Mouse (Mus musculus): ENCODE data around the gene Elmo1. TPM values are rescaled to one million over a fixed set of nuclear protein-coding genes. Genes with fewer than 3 reads are reported as not detected.
A peak's percentile ranks its signal among the peaks of the same experiment; 100 is the strongest.

The Elmo1 gene
- polyA plus RNA-seq, 1 experiment from 2014 or later: 43.2 TPM

DNA sequence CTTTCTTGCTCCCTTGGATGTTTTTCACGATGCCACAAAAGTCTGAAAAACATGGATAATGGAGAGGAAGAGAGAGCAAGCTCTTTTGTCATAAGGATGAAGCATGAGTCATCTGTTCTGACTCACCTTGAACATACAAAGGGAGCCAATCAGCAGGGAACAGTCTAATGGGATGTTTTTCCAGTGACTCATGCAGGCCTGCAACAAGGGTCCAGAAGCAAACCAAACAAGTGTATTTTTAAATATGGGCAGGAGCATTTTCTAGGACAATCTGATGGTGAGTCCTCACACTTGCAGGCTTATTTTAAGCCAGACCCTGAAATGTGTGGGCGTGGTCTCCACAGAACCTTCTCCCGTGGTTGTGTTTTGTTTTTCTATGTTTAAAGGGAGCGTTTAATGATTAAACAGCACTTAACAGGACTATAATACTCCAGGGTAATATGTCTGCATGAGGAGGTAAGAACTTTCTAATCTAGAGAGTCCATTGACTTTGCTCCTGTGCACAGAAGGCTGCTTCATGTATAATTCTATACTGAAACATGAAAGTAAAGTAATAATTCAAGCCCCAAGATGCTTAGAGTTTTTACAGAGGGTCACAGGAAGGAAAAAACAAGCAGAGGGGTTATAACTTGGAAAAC lies 342.9 kb downstream of the Elmo1 start:
- no peak overlapping the region for H3K27ac ChIP-seq (ENCODE audit: low read length)
- no peak overlapping the region for H3K9ac ChIP-seq (ENCODE audit: low read depth, low read length)
- no peak for ATAC-seq
- no peak overlapping the region for H3K4me3 ChIP-seq (ENCODE audit: low read depth, low read length)
- H3K27me3 ChIP-seq (ENCODE audit: control insufficient read depth, insufficient read depth, low read depth, low read length): no peaks in the 10 kb centered on the region
- H3K9me3 ChIP-seq (replicated peaks; ENCODE audit: control insufficient read depth, low read length, poor library complexity, severe bottlenecking): no peaks in the 10 kb centered on the region
- no peaks in the 10 kb centered on the region for H3K36me3 ChIP-seq (ENCODE audit: control insufficient read depth, insufficient read depth, low read length)
- H3K4me2 ChIP-seq (ENCODE audit: low read length): no peak overlapping the region
- 0 out of 2 replicates have a peak, but pooled peaks cover 3% of the 10 kb centered on the region for H3K4me1 ChIP-seq (ENCODE audit: control insufficient read depth, insufficient read depth, low read length)
- WGBS: 84% methylated on average over 4 of the region's 4 CpGs

DNA sequence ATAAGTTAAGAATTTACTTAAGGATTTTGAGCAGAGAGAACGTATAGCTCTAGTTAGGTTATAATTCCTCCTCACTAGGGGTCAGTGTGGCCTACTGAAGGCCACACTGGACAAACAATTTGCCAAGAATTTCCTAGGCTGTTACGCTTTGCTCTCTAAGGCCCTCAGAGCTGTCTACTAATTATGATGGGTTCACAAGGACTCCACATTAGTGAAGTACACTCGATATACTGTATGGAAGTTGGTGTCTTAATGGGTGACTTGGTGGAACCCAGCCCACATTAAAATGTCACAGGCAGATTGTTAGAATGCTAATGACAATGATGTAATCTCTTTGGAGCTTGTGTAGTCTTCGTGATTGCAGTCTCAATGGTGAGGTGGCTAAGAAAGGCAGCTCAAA lies 343.7 kb downstream of the Elmo1 start:
- Histone ChIP-seq H3K4me1 (ENCODE audit: control insufficient read depth, insufficient read depth, low read length) (0 out of 2 replicates have a peak, but pooled peaks cover 3% of the 10 kb centered on the region), H3K36me3 (ENCODE audit: control insufficient read depth, insufficient read depth, low read length) (no peaks in the 10 kb centered on the region), H3K27me3 (ENCODE audit: control insufficient read depth, insufficient read depth, low read depth, low read length) (no peaks in the 10 kb centered on the region), H3K9ac (ENCODE audit: low read depth, low read length) (no peak overlapping the region), H3K4me2 (ENCODE audit: low read length) (no peak overlapping the region), H3K27ac (ENCODE audit: low read length) (no peak overlapping the region), H3K4me3 (ENCODE audit: low read depth, low read length) (no peak overlapping the region), H3K9me3 (replicated peaks; ENCODE audit: control insufficient read depth, low read length, poor library complexity, severe bottlenecking) (no peaks in the 10 kb centered on the region)
- WGBS: 64% methylated on average over 4 of the region's 4 CpGs
- no peak for ATAC-seq

DNA sequence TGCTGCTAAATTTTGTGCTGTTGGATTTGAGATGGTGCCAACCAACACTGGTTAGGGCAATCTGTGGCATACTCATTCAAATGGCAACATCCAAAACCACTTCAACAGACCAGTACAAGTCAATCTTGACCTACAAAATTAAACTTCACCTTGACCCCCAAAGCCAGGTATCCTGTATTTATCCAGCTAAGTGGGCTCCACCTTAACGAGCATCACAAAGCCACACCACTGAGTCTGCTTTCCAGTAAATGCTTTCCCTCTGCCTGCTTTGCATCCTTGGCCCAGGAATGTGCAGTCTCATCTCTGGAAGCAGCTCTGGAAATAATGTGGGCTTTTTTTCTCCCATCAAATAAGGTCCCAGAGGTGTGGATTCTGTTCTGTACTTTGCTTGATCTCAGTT lies 349.1 kb downstream of the Elmo1 start:
- Histone ChIP-seq H3K9ac (ENCODE audit: low read depth, low read length) (no peak overlapping the region), H3K4me1 (ENCODE audit: control insufficient read depth, insufficient read depth, low read length) (no peaks in the 10 kb centered on the region), H3K36me3 (ENCODE audit: control insufficient read depth, insufficient read depth, low read length) (no peaks in the 10 kb centered on the region), H3K9me3 (replicated peaks; ENCODE audit: control insufficient read depth, low read length, poor library complexity, severe bottlenecking) (no peaks in the 10 kb centered on the region), H3K27me3 (ENCODE audit: control insufficient read depth, insufficient read depth, low read depth, low read length) (no peaks in the 10 kb centered on the region), H3K4me2 (ENCODE audit: low read length) (no peak overlapping the region), H3K27ac (ENCODE audit: low read length) (no peak overlapping the region), H3K4me3 (ENCODE audit: low read depth, low read length) (no peak overlapping the region)
- ATAC-seq: no peak
- WGBS: 83% methylated on average over 1 of the region's 1 CpGs

DNA sequence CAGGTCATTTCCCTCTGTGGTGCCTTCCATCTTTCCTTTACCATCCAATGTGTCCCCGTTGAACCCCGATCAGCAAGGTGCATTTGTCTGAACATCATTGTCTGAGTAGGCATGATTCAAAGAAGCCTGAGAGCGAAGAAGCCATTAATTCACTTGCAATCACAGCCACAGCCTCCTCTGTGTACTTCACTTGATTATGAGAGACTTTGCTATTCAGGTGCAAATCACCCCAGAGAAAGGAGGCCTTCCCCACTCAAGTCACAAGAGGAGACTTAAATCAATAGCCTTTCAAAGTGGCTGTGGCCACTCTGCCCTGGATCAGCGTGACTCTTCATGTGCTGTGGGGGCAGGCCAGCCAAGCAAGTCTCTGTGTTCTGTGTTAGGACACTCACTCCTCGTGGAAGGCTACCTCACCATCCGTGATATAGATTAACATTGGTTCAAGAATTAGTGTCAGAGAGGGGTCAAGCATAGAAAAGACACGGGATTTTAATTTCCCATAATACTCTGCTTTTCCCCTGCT lies 360.5 kb downstream of the Elmo1 start:
- peaks cover 6% of the 10 kb centered on the region for H3K4me1 ChIP-seq (ENCODE audit: control insufficient read depth, insufficient read depth, low read length)
- no peak overlapping the region for H3K27ac ChIP-seq (ENCODE audit: low read length)
- H3K9me3 ChIP-seq (replicated peaks; ENCODE audit: control insufficient read depth, low read length, poor library complexity, severe bottlenecking): no peaks in the 10 kb centered on the region
- no peak overlapping the region for H3K4me3 ChIP-seq (ENCODE audit: low read depth, low read length)
- H3K27me3 ChIP-seq (ENCODE audit: control insufficient read depth, insufficient read depth, low read depth, low read length): no peaks in the 10 kb centered on the region
- 33% methylated on average over 7 of the region's 7 CpGs for WGBS
- no peaks in the 10 kb centered on the region for H3K36me3 ChIP-seq (ENCODE audit: control insufficient read depth, insufficient read depth, low read length)
- no peak overlapping the region for H3K4me2 ChIP-seq (ENCODE audit: low read length)
- no peak overlapping the region for H3K9ac ChIP-seq (ENCODE audit: low read depth, low read length)
- ATAC-seq: 0 out of 2 replicates have a peak, but pooled peaks have one; percentile 8

DNA sequence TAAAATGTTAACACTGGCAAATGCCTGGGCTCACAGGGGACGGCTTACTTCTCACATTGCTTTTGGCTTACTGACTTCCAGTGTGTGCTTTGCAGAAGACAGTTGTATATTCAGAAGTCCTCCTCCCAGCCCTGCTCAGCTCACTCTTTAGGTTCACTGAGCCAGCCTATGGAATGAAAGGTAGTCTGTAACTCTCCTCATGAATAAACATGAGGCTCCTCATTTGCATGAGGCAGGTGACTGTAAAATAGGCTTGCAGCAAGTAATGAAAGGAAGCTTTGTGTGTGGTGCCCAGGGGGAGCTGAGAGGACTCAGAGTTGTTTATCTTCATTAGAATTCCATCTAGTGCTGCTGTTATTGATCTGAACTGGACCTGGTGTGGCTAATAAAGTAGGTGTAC lies 364.0 kb downstream of the Elmo1 start:
- peak; percentile 88 for ATAC-seq
- Histone ChIP-seq H3K9ac (ENCODE audit: low read depth, low read length) (no peak overlapping the region), H3K27me3 (ENCODE audit: control insufficient read depth, insufficient read depth, low read depth, low read length) (no peaks in the 10 kb centered on the region), H3K4me2 (ENCODE audit: low read length) (no peak overlapping the region), H3K27ac (ENCODE audit: low read length) (no peak overlapping the region), H3K36me3 (ENCODE audit: control insufficient read depth, insufficient read depth, low read length) (no peaks in the 10 kb centered on the region), H3K9me3 (replicated peaks; ENCODE audit: control insufficient read depth, low read length, poor library complexity, severe bottlenecking) (no peaks in the 10 kb centered on the region), H3K4me3 (ENCODE audit: low read depth, low read length) (no peak overlapping the region), H3K4me1 (ENCODE audit: control insufficient read depth, insufficient read depth, low read length) (peaks cover 6% of the 10 kb centered on the region)
- 26% methylated on average over 1 of the region's 1 CpGs for whole genome bisulfite sequencing

DNA sequence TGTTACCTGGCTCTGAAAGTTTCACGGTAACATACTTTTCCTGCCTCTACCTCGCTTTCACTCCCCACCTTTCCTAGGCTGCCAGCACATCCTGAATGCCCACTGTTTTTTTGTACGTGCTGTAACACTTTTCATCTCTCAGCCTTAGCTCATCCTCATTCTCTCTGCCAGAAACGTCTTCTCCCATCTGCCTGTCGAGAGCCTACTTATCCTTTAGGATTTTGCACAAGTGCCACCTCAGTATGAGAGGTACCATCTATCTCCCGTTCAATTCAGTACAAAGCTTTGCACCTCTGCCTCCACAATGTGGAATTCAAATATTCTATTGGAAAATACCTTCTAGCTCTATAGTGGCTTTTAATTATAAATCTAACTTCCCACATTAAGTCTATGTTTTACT lies 369.7 kb downstream of the Elmo1 start:
- H3K27ac ChIP-seq (ENCODE audit: low read length): no peak overlapping the region
- no peak overlapping the region for H3K4me2 ChIP-seq (ENCODE audit: low read length)
- ATAC-seq: no peak
- no peak overlapping the region for H3K9ac ChIP-seq (ENCODE audit: low read depth, low read length)
- 82% methylated on average over 6 of the region's 6 CpGs for WGBS
- H3K4me1 ChIP-seq (ENCODE audit: control insufficient read depth, insufficient read depth, low read length): no peaks in the 10 kb centered on the region
- H3K9me3 ChIP-seq (replicated peaks; ENCODE audit: control insufficient read depth, low read length, poor library complexity, severe bottlenecking): no peaks in the 10 kb centered on the region
- H3K4me3 ChIP-seq (ENCODE audit: low read depth, low read length): no peak overlapping the region
- H3K27me3 ChIP-seq (ENCODE audit: control insufficient read depth, insufficient read depth, low read depth, low read length): no peaks in the 10 kb centered on the region
- H3K36me3 ChIP-seq (ENCODE audit: control insufficient read depth, insufficient read depth, low read length): no peaks in the 10 kb centered on the region

DNA sequence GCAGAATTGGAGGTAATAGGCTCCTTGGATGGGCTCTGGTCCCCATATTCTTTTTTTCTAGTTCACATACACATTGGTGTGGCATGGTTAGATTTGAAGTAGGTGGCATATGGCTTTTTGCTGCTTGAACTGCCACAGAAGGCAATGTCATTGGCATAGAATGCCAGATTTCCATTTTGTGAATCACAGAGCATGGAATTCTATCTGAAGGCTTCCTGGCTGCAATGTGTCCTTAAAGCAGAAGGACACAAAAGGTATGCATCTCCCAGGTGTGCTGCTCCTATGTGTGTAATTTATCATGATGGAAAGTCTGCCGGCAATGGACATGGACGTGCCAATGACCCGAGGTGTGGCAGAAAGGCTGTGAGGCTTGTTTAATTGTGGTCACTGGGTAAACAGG lies 371.2 kb downstream of the Elmo1 start:
- ATAC-seq: no peak
- no peak overlapping the region for H3K9ac ChIP-seq (ENCODE audit: low read depth, low read length)
- 100% methylated on average over 3 of the region's 3 CpGs for WGBS
- H3K4me1 ChIP-seq (ENCODE audit: control insufficient read depth, insufficient read depth, low read length): no peaks in the 10 kb centered on the region
- H3K9me3 ChIP-seq (replicated peaks; ENCODE audit: control insufficient read depth, low read length, poor library complexity, severe bottlenecking): no peaks in the 10 kb centered on the region
- H3K27ac ChIP-seq (ENCODE audit: low read length): no peak overlapping the region
- no peaks in the 10 kb centered on the region for H3K27me3 ChIP-seq (ENCODE audit: control insufficient read depth, insufficient read depth, low read depth, low read length)
- no peak overlapping the region for H3K4me3 ChIP-seq (ENCODE audit: low read depth, low read length)
- no peak overlapping the region for H3K4me2 ChIP-seq (ENCODE audit: low read length)
- H3K36me3 ChIP-seq (ENCODE audit: control insufficient read depth, insufficient read depth, low read length): no peaks in the 10 kb centered on the region

DNA sequence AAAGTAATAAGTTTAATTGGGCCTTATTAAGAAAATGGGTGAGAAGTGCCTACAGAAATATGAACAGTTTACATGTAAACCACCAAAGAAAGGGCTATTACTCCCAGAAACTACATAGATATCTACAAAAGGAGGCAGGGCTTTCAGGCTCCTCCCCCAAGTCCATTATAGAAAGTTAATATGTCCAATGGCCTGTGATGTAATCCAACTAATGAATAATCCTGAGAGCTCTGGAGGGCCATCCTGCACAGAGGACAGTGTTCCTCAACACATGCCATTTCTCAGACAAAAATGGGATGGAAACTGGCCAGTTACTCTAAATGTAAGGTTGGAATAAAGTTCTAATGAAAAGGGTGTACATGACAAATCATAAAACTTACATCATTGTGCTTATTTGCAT lies 373.8 kb downstream of the Elmo1 start:
- Histone ChIP-seq H3K27ac (ENCODE audit: low read length) (no peak overlapping the region), H3K36me3 (ENCODE audit: control insufficient read depth, insufficient read depth, low read length) (no peaks in the 10 kb centered on the region), H3K9me3 (replicated peaks; ENCODE audit: control insufficient read depth, low read length, poor library complexity, severe bottlenecking) (no peaks in the 10 kb centered on the region), H3K4me1 (ENCODE audit: control insufficient read depth, insufficient read depth, low read length) (no peaks in the 10 kb centered on the region), H3K4me2 (ENCODE audit: low read length) (no peak overlapping the region), H3K9ac (ENCODE audit: low read depth, low read length) (no peak overlapping the region), H3K27me3 (ENCODE audit: control insufficient read depth, insufficient read depth, low read depth, low read length) (no peaks in the 10 kb centered on the region), H3K4me3 (ENCODE audit: low read depth, low read length) (no peak overlapping the region)
- ATAC-seq: no peak

DNA sequence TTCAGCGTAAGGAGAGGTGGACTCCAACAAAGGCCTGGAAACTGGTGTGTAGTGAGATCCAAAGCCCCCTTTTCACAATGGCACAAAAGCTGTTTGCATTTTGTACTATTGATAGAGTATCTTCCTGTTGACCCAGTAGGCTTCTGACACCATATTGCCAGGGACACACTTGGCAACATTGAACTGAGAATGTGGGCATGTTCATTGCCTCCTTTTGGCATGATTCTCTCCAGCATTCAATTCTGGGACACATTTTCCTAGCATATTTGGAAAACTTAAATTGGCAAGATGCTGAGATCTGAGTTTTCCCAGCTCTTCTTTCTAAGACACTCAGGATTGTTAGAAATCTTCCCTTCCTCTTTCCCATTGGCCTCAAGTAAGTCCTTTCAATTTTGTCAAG lies 377.0 kb downstream of the Elmo1 start:
- no peaks in the 10 kb centered on the region for H3K9me3 ChIP-seq (replicated peaks; ENCODE audit: control insufficient read depth, low read length, poor library complexity, severe bottlenecking)
- no peak for ATAC-seq
- no peak overlapping the region for H3K9ac ChIP-seq (ENCODE audit: low read depth, low read length)
- H3K4me1 ChIP-seq (ENCODE audit: control insufficient read depth, insufficient read depth, low read length): no peaks in the 10 kb centered on the region
- no peak overlapping the region for H3K27ac ChIP-seq (ENCODE audit: low read length)
- no peaks in the 10 kb centered on the region for H3K36me3 ChIP-seq (ENCODE audit: control insufficient read depth, insufficient read depth, low read length)
- 88% methylated on average over 1 of the region's 1 CpGs for WGBS
- no peaks in the 10 kb centered on the region for H3K27me3 ChIP-seq (ENCODE audit: control insufficient read depth, insufficient read depth, low read depth, low read length)
- H3K4me3 ChIP-seq (ENCODE audit: low read depth, low read length): no peak overlapping the region
- no peak overlapping the region for H3K4me2 ChIP-seq (ENCODE audit: low read length)

Measured in midbrain, embryonic 16.5 days (tissue).